Mouse (Mus musculus): ENCODE measurements around the gene Dcn. TPM values are rescaled to one million over a fixed set of nuclear protein-coding genes. Genes with fewer than 3 reads are reported as not detected.

Dcn gene
- polyA plus RNA-seq, 1 experiment from 2014 or later: 374 TPM

GRCm38 (mm10) chr10:97564957-97565856 is 85.8 kb downstream of the Dcn start, which contains the start of gene Lum:
Gene Lum, plus strand, starts transcription at chr10:97565128.
- H3K9ac ChIP-seq: no peak within 1 kb of the TSS
- 42% methylated on average over 10 of the region's 10 CpGs for WGBS
- ATAC-seq (replicated peaks; ENCODE audit: insufficient number of reproducible peaks, insufficient read depth, low FRiP score, low read depth): peak; percentile 53

DNA sequence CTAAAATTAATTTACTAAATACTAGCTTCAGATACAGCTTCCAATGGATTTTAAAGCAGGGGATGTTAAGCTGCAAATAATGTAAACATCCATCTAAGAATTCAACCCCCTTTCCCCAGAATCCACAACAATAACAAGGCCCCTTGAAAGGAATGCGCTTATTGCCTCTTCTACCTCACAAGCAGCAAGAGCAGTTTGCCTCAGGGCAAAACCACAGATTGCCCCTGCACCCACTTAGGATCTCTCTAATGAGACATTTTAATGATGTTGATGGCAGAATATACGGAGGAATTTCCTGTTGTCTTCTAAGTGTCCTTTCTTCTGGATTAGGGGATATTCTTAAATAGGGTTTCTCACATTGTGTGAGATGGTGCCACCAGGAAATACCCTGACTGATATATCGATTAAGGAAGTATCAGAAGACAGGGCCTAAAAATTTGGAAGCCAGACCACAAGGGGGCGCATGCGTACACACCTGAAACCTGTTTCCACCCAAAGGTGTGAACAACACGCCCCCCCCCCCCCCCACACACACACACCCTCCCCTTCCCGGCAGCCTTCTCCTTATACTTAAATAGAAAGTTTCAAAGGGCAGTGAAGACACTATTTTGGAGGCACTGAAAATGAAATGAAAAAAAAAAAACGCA is 88.2 kb downstream of the Dcn start:
- WGBS: 63% methylated on average over 8 of the region's 8 CpGs
- Histone ChIP-seq H3K4me2 (no peak overlapping the region; the same call in 1 of the 2 replicates), H3K4me3 (0 out of 2 replicates have a peak overlapping the region, but pooled peaks have one; percentile 8)

More at GRCm38 (mm10) chr10:97564957-97565856, 85.8 kb downstream of the Dcn start, which contains the start of gene Lum:
- H3K27me3 ChIP-seq: no peaks in the 10 kb centered on the region
- H3K27ac ChIP-seq: peak within 1 kb of the TSS; percentile 62
- no peaks in the 10 kb centered on the region for H3K9me3 ChIP-seq (replicated peaks)
- H3K36me3 ChIP-seq: no peaks in the 10 kb centered on the region
- peak within 1 kb of the TSS; percentile 26 for H3K4me2 ChIP-seq
- H3K4me3 ChIP-seq: peak within 1 kb of the TSS; percentile 8; the same call in 1 of the 2 replicates
- no peaks in the 10 kb centered on the region for H3K4me1 ChIP-seq (replicated peaks)

More for the DNA sequence above, 88.2 kb downstream of the Dcn start:
- H3K9me3 ChIP-seq (replicated peaks): no peaks in the 10 kb centered on the region
- no peak for ATAC-seq (replicated peaks; ENCODE audit: insufficient number of reproducible peaks, insufficient read depth, low FRiP score, low read depth)
- peak overlapping the region; percentile 34; the same call in 1 of the 2 replicates for H3K27ac ChIP-seq
- no peak overlapping the region for H3K9ac ChIP-seq
- no peaks in the 10 kb centered on the region for H3K27me3 ChIP-seq
- H3K36me3 ChIP-seq: no peaks in the 10 kb centered on the region
- no peaks in the 10 kb centered on the region for H3K4me1 ChIP-seq (replicated peaks)

Other genes starting within 250 kb of the Dcn start
- gene Lum, start 85.5 kb downstream of the Dcn start, polyA plus RNA-seq (2015; fragmentation: Nextera tagmentation; extraction: Ambion mirVana): 125 and 126 TPM in 2 replicates
- gene Kera, start 127.3 kb downstream of the Dcn start, polyA plus RNA-seq (2015; fragmentation: Nextera tagmentation; extraction: Ambion mirVana): 0.09 and 0.15 TPM in 2 replicates
- 1.1 and 1.2 TPM in 2 replicates for gene Epyc, start 164.5 kb downstream of the Dcn start, polyA plus RNA-seq (2015; fragmentation: Nextera tagmentation; extraction: Ambion mirVana)
- not detected in 2 replicates for gene Ccer1, start 213.4 kb downstream of the Dcn start, polyA plus RNA-seq (2015; fragmentation: Nextera tagmentation; extraction: Ambion mirVana)
- gene C030005K15Rik, start 247.1 kb downstream of the Dcn start, polyA plus RNA-seq (2015; fragmentation: Nextera tagmentation; extraction: Ambion mirVana): not detected in 2 replicates